Mouse (Mus musculus) lung, embryonic 16.5 days (tissue): Measurements from ENCODE around the gene Pkp1. TPM values are rescaled to one million over a fixed set of nuclear protein-coding genes. Genes with fewer than 3 reads are reported as not detected.

ENCODE experiments used
- ATAC-seq: fragments of 200-750 bp; cut with Nextera tagmentation; 2 replicates; pipeline ENCODE4 v1.8.0; 2017; ENCODE audit warnings: low read depth, mild to moderate bottlenecking, moderate library complexity
- H3K27ac ChIP-seq: fragments of 300-500 bp; sonication (generic); 2 replicates; pipeline ENCODE4 v1.5.1; 2014; ENCODE audit warnings: mild to moderate bottlenecking, control low read depth, low read length
- H3K27me3 ChIP-seq: fragments of 300-500 bp; sonication (generic); 2 replicates; pipeline ENCODE4 v1.6.1; 2014; ENCODE audit warnings: low read depth, low read length, mixed read lengths; ENCODE audit not compliant: control insufficient read depth, insufficient read depth
- H3K36me3 ChIP-seq: fragments of 300-500 bp; sonication (generic); 2 replicates; pipeline ENCODE4 v1.6.1; 2014; ENCODE audit warnings: low read length; ENCODE audit not compliant: control insufficient read depth, insufficient read depth
- H3K4me1 ChIP-seq: fragments of 300-500 bp; sonication (generic); replicated peaks from 2 replicates; pipeline ENCODE4 v1.6.1; 2014; ENCODE audit warnings: low read length, mixed read lengths; ENCODE audit not compliant: control insufficient read depth, insufficient read depth
- H3K4me2 ChIP-seq: fragments of 300-500 bp; sonication (generic); 2 replicates; pipeline ENCODE4 v1.6.1; 2014; ENCODE audit warnings: low read depth, low read length, control low read depth
- H3K4me3 ChIP-seq: fragments of 300-500 bp; sonication (generic); 2 replicates; pipeline ENCODE4 v1.5.1; 2014; ENCODE audit warnings: mild to moderate bottlenecking, low read length, control low read depth
- H3K9ac ChIP-seq: fragments of 300-500 bp; sonication (generic); 2 replicates; pipeline ENCODE4 v1.6.1; 2014; ENCODE audit warnings: low read length, control low read depth
- H3K9me3 ChIP-seq: fragments of 300-500 bp; sonication (generic); 2 replicates; pipeline ENCODE4 v1.6.1; 2016; ENCODE audit warnings: low read length; ENCODE audit not compliant: control insufficient read depth
- WGBS: fragments of 180-500 bp; shearing (Covaris S2); extraction: QIAGEN DNeasy Blood & Tissue Kit; methylation state at CpG from one replicate; pipeline ENCODE4 v1.1.7; 2014; 5-methylcytosine and 5-hydroxymethylcytosine counted together
- polyA plus RNA-seq: library from polyadenylated mRNA; unstranded; fragments of >200 nt; fragmentation: Nextera tagmentation; extraction: Ambion mirVana; gene quantifications from 2 replicates; pipeline ENCODE4 v1.2.1, GENCODE M21; 2015

Pkp1 gene
- polyA plus RNA-seq, 1 experiment from 2014 or later = 0.57 TPM

GRCm38 (mm10) chr1:135855344-135855687 lies 63.7 kb downstream of the Pkp1 start:
- Histone ChIP-seq H3K9ac (no peak overlapping the region), H3K4me2 (no peak overlapping the region), H3K27ac (no peak overlapping the region), H3K27me3 (no peaks in the 10 kb centered on the region), H3K36me3 (no peaks in the 10 kb centered on the region), H3K4me3 (no peak overlapping the region), H3K9me3 (no peaks in the 10 kb centered on the region), H3K4me1 (no peaks in the 10 kb centered on the region; the same call in none of the 2 replicates)
- no peak for ATAC-seq
- 100% methylated on average over 1 of the region's 1 CpGs for WGBS

- Histone ChIP-seq H3K9me3 (no peaks in the 10 kb centered on the region), H3K27ac (no peak overlapping the region), H3K36me3 (no peaks in the 10 kb centered on the region), H3K4me3 (no peak overlapping the region), H3K9ac (no peak overlapping the region), H3K4me2 (no peak overlapping the region), H3K4me1 (no peaks in the 10 kb centered on the region; the same call in none of the 2 replicates), H3K27me3 (no peaks in the 10 kb centered on the region)
- no peak for ATAC-seq
- 84% methylated on average over 6 of the region's 6 CpGs for WGBS
Observed at GRCm38 (mm10) chr1:135854591-135855343, 64.2 kb downstream of the Pkp1 start.

GRCm38 (mm10) chr1:135853200-135853599 lies 65.8 kb downstream of the Pkp1 start:
- ATAC-seq = no peak
- no peaks in the 10 kb centered on the region for H3K27me3 ChIP-seq
- H3K36me3 ChIP-seq = no peaks in the 10 kb centered on the region
- no peak overlapping the region for H3K27ac ChIP-seq
- no peak overlapping the region for H3K4me2 ChIP-seq
- H3K4me1 ChIP-seq = no peaks in the 10 kb centered on the region; the same call in none of the 2 replicates
- H3K9ac ChIP-seq = no peak overlapping the region
- WGBS = 87% methylated on average over 3 of the region's 4 CpGs
- no peaks in the 10 kb centered on the region for H3K9me3 ChIP-seq
- H3K4me3 ChIP-seq = no peak overlapping the region

- Histone ChIP-seq H3K9me3 (no peaks in the 10 kb centered on the region), H3K4me1 (no peaks in the 10 kb centered on the region; the same call in none of the 2 replicates), H3K27me3 (no peaks in the 10 kb centered on the region), H3K4me3 (no peak overlapping the region), H3K36me3 (no peaks in the 10 kb centered on the region), H3K27ac (no peak overlapping the region), H3K4me2 (no peak overlapping the region), H3K9ac (peak overlapping the region; percentile 31; the same call in 1 of the 2 replicates)
- 0 out of 2 replicates have a peak, but pooled peaks have one; percentile 24 for ATAC-seq
- 44% methylated on average over 13 of the region's 13 CpGs for WGBS
Observed at GRCm38 (mm10) chr1:135852044-135852756, 66.8 kb downstream of the Pkp1 start.

- Histone ChIP-seq H3K4me3 (no peak overlapping the region), H3K4me2 (no peak overlapping the region), H3K9me3 (no peaks in the 10 kb centered on the region), H3K27ac (no peak overlapping the region), H3K36me3 (no peaks in the 10 kb centered on the region), H3K9ac (no peak overlapping the region), H3K27me3 (no peaks in the 10 kb centered on the region), H3K4me1 (no peaks in the 10 kb centered on the region; the same call in none of the 2 replicates)
- 66% methylated on average over 12 of the region's 12 CpGs for WGBS
- ATAC-seq = 0 out of 2 replicates have a peak, but pooled peaks have one; percentile 24
Observed at GRCm38 (mm10) chr1:135850722-135851512, 68.1 kb downstream of the Pkp1 start.

- no peak for ATAC-seq
- Histone ChIP-seq H3K4me3 (no peak overlapping the region), H3K4me1 (peaks cover 5% of the 10 kb centered on the region), H3K27me3 (no peaks in the 10 kb centered on the region), H3K9ac (no peak overlapping the region), H3K36me3 (no peaks in the 10 kb centered on the region), H3K9me3 (no peaks in the 10 kb centered on the region), H3K27ac (no peak overlapping the region), H3K4me2 (no peak overlapping the region)
- 76% methylated on average over 17 of the region's 17 CpGs for WGBS
Observed at GRCm38 (mm10) chr1:135847611-135848351, 71.2 kb downstream of the Pkp1 start.

GRCm38 (mm10) chr1:135847139-135847562 lies 71.9 kb downstream of the Pkp1 start:
- Histone ChIP-seq H3K4me1 (peaks cover 5% of the 10 kb centered on the region), H3K9ac (no peak overlapping the region), H3K4me3 (no peak overlapping the region), H3K27ac (no peak overlapping the region), H3K4me2 (no peak overlapping the region), H3K36me3 (no peaks in the 10 kb centered on the region), H3K27me3 (no peaks in the 10 kb centered on the region), H3K9me3 (no peaks in the 10 kb centered on the region)
- 0 out of 2 replicates have a peak, but pooled peaks have one; percentile 15 for ATAC-seq
- WGBS = 28% methylated on average over 6 of the region's 6 CpGs

- Histone ChIP-seq H3K27me3 (no peaks in the 10 kb centered on the region), H3K4me2 (no peak overlapping the region), H3K27ac (no peak overlapping the region), H3K36me3 (no peaks in the 10 kb centered on the region), H3K9ac (no peak overlapping the region), H3K4me3 (no peak overlapping the region), H3K4me1 (peaks cover 5% of the 10 kb centered on the region), H3K9me3 (no peaks in the 10 kb centered on the region)
- no peak for ATAC-seq
- 80% methylated on average over 5 of the region's 5 CpGs for WGBS
Observed at GRCm38 (mm10) chr1:135846632-135847031, 72.4 kb downstream of the Pkp1 start.
